Mouse (Mus musculus): Measurements from ENCODE around the gene Map4k5.

Gene Map4k5

DNA sequence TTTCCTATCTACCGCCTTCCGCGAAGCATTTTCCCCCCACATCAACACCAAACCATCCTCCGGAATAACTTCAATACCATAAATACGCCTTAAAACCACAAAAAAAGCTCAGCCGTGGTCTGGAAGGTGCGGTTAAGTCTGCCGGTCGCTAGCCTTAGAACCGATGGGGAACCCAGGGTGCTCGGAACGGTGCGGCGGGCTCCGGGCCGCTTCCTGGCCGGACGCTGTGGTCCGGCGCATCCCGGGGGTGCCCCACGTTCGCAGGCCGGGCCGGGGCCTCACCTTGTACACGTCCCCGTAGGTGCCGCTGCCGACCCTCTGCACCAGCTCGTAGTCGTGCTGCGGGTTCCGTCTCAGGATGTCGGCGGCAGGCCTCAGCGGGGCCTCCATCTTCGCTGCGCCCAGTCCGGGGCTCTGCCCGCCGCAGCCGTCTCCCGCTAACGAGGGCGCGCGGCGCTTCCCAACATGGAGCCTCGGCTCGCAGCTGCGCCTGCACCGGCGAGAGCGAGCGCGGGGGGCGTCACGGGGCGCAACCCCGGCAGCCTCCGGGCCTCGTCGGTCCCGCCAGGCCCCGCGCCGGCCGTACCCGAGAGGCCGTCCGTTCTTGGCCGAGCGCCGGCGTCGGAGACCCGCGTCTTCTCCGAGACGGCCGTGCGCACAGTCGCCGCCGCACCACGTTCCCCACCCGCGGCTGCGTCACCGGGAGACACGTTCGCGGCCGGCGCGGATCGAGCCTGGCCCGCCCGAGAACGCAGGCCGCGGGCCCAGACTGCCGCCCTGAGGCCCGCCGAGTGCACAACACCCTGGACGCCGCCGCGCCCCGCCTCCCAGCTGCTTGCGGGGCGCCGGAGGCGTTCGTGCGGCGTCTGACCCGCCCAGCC lies at the start of gene Map4k5, which contains the start of gene Atl1:
TSS of gene Map4k5 (minus strand) at position 830 of the 881 bp plus-strand sequence.
TSS of gene Atl1 (plus strand) at position 244 of the 881 bp plus-strand sequence.
- DNase-seq (ENCODE audit: low read depth, low spot score), result peak; percentile 73

DNA sequence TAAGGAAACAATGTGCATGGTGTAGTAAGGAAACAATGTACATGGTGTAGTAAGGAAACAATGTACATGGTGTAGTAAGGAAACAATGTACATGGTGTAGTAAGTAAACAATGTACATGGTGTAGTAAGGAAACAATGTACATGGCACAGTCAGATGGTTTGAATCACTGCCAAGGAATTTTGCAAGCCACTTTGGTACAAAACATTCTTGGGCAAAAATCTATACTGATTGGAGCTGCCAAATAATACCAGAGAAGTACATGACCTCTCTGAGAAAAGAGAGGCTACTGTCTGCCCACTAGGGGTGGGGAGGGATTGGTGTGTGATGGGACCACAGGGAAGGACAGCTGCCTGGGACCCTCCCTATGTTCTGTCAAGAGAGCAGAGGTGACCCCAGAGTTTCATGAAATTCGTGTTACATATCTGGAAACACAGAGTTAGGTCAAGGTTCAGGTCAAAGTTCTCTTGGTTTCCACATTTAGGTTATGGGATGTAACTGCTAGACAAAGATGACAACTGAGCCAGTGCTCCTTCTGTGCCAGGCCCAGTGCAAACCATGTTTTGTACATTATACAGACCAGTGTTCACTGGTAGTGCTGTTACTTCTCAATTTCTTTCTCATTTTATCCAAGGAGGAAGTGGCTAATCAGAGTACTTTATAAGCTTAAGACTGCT lies 48.8 kb upstream of the Map4k5 start:
- DNase-seq (ENCODE audit: low read depth, low spot score), result no peak

DNA sequence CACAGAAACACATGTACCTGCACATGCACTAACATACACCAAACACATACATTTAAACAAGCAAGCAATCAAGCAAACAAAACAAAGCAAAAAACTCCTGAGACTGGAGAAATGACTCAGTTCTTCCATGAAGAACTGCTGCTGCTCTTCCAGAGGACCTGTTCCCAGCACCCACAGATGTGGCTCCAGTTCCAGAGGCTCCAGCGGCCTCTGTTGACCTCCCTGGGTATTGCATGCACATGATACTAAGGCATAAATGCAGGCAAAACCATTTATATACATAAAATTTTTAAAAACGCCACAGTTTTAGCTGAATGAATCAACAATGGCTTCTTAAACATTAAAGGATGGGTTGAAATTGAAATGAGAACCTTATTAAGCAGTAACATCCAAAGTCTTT lies 46.3 kb upstream of the Map4k5 start:
- peak; percentile 36 for DNase-seq (ENCODE audit: low read depth, low spot score)

DNA sequence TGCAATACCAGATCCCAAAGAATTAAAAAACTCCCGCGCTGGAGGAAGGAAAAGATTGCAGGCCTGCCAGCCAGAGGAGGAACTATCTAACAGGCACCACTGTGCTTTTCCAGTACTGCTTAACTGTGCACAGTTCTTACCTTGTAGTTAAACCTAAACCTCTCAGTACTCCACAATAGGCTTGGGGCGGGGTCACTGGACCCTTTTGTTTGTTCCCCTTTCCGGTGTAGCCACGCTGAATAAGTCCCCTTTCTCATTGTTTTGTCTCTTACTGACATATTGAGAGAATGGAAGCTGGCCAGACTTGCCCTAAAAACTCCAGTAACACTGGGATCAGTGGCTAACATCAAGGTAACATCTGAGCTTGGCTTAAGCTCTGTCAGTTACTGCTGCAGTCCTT lies 44.7 kb upstream of the Map4k5 start:
- peak; percentile 78 for DNase-seq (ENCODE audit: low read depth, low spot score)

DNA sequence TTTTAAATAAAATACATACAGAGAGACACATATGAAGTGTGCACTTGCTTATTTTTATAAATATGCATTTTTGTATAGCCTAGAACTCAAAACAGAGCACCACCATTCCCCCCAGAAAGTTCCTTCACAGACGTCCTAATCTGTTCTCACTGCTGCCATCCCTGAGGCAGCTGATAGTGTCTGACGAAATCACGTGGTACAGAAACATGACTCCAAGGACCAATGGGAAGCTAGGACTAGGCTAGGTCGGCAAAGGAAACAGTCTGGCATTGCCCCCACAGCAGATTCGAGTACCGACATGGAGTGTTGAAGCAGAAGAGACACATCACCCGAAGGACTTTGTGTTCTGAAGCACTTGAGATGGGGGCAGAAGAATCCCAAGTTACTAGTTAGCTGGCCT lies 33.7 kb upstream of the Map4k5 start:
- peak; percentile 62 for DNase-seq (ENCODE audit: low read depth, low spot score)

DNA sequence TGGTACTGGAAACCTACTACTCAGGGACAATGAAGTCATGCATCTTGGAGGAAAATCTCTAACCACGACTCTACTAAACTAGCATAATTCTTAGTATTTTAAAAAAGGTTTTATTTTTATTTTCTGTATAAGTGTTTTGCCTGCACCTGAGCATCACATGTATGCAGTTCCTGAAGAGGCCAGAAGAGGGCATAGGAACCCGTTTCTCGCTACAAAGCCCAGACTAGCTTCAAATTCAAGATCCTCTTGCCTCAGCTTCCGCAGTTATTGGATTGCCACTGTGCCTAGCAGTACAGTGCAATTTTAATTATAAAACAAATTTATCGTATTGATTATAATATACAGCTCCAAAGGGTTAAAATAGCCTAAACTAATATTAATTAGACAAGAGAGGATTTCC lies 31.0 kb upstream of the Map4k5 start:
- peak; percentile 48 for DNase-seq (ENCODE audit: low read depth, low spot score)

DNA sequence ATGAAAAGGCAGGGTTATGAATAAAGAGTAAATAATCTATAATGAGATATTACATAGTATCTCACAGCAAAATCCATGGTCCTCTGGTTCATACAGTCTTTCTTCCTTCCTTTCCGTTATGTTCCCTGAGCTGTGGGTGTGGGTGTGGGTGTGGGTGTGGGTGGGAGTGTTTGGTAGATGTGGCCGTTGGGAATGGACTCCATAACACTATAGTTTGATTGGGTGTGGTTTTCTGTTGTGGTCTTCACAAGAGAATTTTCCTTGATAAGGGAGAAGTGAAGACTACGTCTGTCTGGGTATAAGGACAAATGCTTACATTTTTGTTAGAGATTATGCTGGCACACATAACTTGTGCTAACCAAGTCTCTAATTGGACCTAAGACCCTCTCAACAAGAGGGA lies 30.6 kb upstream of the Map4k5 start:
- no peak for DNase-seq (ENCODE audit: low read depth, low spot score)

DNA sequence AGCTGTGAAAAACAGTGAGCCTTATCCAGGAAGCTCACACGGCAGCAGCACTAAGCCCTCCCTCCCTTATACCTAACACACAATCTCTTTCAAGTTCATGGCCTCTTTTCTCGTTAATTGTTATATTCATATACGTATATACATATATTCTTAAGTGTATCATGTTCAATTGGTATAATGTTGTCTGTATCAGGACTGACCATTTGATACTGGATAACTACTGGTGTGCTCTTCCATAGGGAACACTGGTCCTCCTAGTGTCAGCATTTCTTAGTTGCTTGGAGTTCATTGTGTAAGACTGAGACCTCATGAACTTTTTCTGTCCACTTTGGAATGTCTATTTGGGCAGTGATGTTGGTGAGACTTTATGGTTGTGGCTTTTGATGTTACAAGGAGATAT lies 30.1 kb upstream of the Map4k5 start:
- DNase-seq (ENCODE audit: low read depth, low spot score), result no peak

DNA sequence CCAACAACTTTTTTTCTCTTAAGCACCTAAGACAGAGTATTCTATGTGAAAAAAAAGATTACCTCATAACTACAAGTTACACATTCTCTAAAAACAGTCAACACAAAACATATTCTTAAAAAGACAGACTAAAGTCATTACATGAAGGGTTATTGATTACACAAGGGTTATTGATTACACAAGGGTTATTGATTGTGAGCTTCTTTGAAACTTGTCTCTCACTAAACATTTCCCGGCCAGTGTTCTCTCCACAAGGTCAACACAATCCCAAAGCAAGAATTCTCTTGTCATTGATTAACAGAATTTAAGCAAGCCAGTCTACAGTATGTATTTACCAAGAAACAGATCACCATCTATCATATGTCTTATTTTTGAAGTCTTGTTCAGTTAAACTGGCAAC lies 29.1 kb upstream of the Map4k5 start:
- no peak for DNase-seq (ENCODE audit: low read depth, low spot score)

DNA sequence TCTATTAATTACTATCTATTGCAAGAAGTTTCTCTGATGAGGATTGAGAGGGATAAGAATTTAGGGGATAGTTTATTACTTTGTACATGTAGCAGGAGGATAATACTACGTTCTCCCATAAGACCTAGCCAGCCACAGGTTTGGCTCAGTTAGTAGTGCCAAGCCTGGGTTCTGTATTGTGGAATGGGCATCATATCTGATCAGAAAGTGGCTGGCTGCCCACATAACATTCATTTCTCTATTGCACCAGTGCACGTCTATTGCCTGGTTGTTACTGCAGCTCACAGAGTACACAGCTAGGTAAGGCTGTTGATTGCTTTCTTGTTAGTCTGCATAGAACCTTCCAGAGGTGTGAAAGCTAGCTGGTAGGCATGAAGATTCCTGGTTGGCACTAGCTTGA lies 24.9 kb upstream of the Map4k5 start:
- DNase-seq (ENCODE audit: low read depth, low spot score), result no peak

DNA sequence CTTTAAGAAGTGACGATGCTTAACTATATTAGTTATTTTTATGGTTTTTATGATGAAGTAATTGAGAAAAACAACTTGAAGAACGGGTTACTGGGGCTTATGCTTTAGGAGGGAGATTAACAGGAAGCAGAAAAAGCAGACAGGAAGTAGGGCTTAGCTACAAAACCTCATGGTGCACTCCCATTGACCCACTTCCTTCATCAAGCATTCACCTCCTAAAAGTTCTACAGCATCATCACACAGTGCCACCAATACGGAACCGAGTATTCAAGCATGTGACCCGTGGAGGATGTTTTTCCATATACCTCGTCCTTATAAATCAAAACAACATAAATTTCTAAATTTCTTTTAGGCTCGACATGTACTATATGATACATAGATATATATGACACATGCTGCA lies 19.7 kb upstream of the Map4k5 start:
- no peak for DNase-seq (ENCODE audit: low read depth, low spot score)

DNA sequence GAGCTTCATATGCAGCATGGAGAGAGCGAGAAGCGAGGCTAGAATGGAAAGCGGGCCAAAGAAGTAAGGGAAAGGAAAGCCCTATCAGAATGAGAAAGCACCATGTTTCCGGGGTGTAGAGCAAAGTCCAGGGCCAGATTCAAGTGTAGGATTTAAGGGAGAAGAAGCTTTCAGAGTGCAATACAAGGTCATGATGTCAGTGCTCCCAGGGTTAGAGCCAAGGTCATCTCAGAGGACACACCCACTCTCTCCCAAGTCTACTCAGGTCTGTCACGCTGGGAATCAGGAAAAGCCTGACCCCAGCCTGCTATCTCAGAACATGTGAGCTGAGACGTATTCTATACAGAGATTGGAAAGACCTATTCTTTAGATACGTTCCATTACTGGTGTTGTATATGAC lies 18.9 kb upstream of the Map4k5 start:
- DNase-seq (ENCODE audit: low read depth, low spot score), result peak; percentile 57

DNA sequence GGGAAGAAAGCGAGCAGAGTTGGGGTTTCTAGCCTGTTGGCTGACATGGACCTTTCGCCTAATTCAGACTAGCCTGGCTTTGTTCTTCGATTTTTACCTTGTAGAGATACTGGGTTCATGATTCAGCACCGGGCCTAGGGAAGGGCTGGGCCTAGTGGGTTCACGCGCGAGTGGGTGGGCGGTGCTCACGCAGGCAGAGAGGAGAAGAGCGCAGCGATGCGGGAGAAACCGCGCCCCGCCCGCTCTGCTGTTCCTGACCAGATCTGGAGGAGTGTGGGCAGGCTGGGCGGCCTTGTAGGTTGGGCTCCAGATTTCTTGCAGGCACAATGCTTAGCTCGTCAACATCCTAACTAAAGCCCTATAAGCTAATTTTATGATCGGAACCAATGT lies 15.5 kb upstream of the Map4k5 start:
- no peak for DNase-seq (ENCODE audit: low read depth, low spot score)

DNA sequence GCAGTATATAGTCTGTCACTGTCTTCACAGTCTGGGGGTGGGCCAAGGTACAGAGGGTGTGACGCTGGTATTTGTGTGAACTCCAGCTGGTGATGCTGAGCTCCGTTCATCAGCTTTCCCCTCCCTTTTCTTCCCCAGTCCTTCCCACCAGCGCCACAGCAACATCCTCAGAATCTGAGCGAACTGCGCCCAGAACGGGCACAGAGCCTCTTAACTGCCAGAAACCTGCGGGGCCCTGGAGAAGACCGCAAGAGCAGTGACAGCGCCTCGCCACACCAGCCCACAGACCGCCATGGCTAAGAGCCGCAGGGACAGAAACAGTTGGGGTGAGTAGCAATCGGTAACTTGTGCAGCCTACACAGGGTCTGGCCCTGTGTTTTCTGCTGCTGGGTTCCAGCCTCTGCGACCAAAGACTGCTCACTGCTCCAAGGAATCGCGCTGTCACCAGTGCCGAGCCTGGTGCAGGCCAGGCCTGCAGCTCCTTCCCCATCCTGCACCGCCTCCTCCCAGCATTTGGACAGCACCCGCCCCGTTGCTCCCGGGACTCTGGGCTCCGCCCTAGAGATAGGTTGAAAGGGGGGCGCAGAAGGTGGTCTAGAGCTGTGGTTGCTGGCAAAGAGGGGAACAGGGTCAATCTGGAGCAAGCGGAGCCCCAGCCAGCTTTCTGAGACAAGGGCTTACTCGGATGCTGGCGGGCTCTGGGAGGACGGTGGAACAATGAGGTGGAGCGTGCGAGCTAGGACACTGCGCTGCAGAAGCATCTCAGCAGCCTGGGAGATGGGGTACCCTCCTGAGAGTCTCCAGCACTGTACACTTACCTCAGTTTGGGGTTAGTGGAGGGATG lies 14.9 kb upstream of the Map4k5 start:
- DNase-seq (ENCODE audit: low read depth, low spot score), result peak; percentile 38

DNA sequence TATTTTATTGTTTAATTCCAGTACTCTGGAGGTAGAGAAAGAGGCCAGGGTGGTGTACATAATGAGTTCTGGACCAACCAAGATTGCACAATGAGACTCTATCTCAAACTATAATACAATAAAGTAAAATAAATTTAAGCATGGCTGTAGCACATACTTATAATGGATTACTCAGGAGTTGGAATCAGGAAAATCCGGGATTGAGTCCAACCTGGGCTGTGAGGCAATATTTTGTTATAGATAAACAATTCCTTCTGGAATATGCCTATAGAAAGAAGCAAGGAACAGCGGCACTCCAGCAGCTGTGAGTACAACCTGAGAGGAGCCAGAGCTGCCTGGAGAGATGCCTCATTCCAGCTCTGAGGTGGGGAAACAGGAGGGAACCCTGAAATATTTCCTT lies 12.0 kb upstream of the Map4k5 start:
- no peak for DNase-seq (ENCODE audit: low read depth, low spot score)

DNA sequence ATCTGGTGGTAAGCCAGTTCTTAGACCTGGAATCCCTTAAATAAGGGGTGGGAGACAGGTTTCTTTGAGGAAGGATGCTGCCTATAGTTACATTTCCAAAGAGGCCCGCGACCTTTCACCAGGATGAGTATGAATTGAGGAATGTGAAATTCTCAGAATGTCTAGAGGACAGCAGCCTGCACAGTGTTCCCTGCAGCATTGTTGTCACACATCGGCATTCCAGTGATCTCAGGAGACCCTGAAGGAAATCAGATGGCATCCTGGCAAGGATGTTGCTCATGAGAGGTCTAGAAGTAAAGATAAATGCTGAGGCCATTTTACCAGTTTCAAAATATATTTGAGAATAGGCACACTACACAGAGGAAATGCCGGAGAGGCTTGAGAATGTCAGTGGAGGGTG lies 5.1 kb upstream of the Map4k5 start:
- no peak for DNase-seq (ENCODE audit: low read depth, low spot score)

DNA sequence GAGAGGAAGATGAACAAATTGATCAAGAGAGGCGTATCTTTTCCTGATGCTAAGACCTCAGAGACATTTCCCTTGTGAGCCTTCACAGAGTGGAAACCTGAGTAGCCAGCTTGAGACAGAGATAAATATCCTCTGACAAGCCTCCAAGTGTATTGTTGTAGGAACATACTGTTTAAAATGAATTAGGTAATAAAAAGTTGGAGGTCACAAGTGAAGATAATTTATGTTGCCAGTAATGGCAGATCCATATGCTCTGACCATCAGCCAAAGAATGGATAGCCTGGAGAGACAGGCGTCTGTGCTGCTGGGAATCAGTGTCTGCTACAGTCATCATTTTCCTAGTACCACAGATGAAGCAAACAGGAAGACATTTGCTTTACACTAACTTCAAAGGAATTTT lies 2.0 kb upstream of the Map4k5 start:
- no peak for DNase-seq (ENCODE audit: low read depth, low spot score)

DNA sequence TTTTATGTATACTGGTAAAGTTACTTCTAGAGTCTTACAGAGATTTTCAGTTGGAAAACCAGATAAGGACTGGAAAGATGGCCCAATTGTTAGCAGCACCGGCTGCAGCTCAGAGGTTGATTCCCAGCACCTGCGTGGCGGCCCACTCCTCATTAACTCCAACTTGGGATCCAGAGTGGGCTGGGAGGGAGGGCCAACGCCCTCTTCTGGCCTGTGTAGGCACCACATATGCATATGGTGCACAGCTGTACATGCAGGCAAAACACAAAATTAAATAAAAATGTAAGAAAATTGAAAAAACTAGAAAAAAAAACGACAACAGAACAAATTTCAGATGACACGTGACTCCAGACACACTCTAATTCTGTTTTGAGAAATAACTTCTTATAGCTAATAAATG lies 927 bp upstream of the Map4k5 start:
- DNase-seq (ENCODE audit: low read depth, low spot score), result peak; percentile 31

DNA sequence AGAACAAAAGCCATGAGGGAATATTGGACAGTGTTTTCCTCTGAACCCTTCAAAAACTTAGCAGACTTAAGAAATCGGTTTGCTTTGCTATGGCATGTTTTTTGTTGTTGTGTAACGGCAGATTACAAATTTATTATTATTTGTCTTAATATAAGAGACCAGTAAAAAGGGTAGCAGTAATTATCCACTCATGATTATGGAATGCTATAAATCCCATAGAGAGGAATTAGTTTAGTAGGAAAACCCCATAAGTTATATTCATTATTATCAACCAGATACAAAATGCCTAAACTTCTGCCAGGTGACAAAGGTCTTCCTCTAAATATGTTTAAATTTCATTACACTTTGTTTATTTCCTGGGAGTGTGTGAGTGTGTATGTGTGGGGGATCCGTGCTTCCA lies 1.3 kb downstream of the Map4k5 start:
- DNase-seq (ENCODE audit: low read depth, low spot score), result no peak

DNA sequence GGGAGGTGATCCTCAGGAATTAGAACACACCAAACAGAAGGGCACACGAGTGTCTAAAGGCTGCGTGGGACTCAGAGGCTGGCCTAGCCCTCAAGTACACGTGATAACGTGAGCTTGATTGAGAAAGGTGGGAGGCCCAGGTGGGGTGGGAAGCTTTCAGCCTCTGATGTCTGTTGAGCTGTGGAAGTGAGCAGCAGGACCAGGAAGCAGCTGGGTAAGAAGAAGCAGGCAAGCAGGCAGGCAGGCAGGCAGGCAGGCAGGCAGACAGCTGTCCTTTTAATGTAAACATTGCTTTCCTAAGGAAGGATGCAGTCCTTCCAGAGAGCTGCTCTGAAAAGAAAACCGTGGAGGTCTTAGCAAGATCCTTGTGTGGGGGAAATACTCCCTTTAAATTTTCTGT lies 2.5 kb downstream of the Map4k5 start:
- no peak for DNase-seq (ENCODE audit: low read depth, low spot score)

DNA sequence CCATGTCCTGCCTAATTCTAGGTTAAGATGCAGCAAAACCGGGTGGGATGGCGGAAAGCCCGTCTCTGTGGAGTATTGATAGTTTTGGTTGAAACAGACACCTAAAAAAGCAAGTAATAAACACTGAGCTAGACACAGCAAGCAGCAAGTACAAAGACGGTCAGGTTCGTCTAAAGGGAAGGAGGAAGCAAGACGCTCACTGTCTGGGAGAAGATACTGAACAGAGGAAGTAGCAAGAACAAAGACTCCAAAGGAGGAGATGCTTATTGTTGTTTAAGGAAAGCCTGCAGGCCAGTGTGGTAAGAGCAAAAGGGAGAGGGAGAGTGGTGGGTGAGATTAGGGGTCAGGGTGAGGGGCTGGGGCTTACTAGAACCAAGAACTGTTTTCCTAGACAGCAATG lies 2.9 kb downstream of the Map4k5 start:
- DNase-seq (ENCODE audit: low read depth, low spot score), result no peak

DNA sequence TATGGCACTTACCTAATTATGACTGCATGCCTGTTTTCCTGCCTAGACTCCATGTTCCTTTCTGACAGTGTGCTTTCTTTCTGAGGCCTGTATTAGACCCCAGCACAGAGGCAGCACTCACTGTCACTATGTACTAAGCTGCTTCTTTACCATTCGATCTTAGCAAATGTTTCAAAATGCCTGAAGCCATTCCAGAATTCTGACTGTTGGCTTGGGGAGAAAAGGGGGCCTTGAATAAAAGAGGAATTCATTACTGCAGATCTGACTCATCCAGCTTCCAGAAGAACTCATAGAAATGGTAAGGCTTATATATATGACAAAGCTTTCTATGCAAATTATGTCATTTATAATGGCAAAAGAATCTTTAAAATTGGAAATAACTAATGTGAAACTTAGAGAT lies 4.7 kb downstream of the Map4k5 start:
- DNase-seq (ENCODE audit: low read depth, low spot score), result no peak

Measured in ES-CJ7 (cell line).